Mouse (Mus musculus) CD8-positive naive resting alpha-beta T cell, adult 2 months (primary cell): ENCODE measurements at regions not wholly inside any gene's neighbourhood (a gene's known extent, or its start where the extent isn't known, plus 50 kb on each side); places are given as distances from the start of the nearest gene placed in this dataset.
"Not testable (repeated sequence)": the region's sequence is repeated elsewhere in the genome, so short reads cannot be mapped to it uniquely, and the experiment has no call there.

Experiments
- DNase-seq, 2 experiments: peaks; one replicate each; pipeline ENCODE4 v3.0.0; 2022; ENCODE audit warnings: low read depth in 2 of 2, low spot score in 2 of 2

GRCm38 (mm10) chr4:71422121-71422520 lies 335.6 kb downstream of the Gm11232 start:
- not testable (repeated sequence) for DNase-seq

GRCm38 (mm10) chr4:71409867-71410266 lies 347.9 kb downstream of the Gm11232 start:
- no peak for DNase-seq

GRCm38 (mm10) chr4:71390444-71390843 lies 367.3 kb downstream of the Gm11232 start:
- DNase-seq = no peak

DNA sequence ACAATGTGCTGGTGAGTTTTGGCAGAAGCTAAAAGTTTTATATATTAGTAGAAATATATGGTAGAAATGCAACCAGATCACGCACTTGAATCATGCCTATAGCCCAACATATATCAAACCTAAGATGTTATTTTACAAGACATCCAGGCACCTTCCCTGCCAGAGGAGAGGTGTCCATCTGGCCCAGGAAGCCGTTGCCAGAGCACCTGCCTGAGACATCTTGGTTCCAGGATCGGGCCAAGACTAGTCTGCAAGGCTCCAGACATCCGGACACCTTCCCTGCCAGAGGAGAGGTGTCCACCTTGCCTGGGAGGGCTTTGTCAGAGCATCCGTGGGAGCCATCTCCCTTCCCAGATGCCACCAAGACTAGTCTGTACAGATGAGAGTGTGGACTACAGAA lies 388.5 kb downstream of the Gm11232 start:
- DNase-seq = no peak

- no peak for DNase-seq
Measured at GRCm38 (mm10) chr4:71363761-71364160, 394.0 kb downstream of the Gm11232 start.

DNA sequence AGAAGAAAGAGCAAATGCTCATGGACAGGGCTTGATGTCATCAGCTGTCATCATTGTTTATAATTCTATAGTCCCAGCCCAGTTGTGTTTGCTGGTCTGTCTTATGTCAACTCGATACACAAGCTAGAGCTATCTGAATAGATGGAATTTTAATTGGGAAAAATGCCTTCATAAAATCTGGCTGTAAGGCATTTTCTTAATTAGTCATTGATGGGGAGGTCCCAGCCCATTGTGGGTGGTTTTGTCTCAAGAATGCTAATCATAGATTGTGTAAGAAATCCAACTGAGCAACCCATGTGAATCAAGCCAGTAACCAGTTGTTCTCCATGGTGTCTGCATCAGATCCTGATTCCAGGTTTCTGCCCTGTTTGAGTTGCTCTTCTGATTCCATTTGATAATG lies 400.1 kb downstream of the Gm11232 start:
- DNase-seq = no peak

DNA sequence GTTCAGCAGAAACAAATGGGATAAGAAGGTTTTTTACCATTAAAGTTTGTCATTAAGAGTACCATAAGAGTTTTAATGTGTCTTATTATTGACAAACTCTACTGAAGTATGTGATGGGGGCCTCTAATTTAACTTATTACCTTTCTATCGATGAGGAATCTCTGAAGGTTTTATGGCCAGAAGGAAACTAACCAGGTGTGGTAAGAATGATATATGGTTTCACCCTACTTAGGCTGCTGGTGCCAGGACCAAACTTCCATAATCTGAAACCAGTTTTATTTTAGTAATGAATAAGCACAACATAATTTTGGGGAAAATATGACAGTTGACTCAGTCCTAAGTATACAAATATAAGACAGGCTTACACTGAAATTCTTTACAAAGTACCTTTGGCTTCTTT lies 401.1 kb downstream of the Gm11232 start:
- DNase-seq = no peak

DNA sequence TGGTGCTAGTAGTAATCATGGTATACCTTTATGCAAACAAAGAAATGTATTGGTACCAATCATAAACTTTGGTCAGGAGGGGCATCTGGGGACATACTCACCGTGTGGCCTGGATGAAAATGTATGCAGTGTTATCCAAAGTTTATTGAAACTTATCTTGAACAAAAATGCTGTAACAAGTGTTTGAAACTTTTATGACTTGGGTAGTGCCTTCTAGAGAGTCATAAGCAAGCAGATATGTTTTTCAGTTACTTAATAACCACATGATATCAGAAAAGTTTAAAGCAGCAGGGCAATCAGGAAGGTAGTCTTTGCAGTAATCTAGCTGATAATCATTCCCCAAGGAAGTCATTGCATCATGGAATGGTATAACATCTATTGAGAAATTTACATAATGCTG lies 401.5 kb downstream of the Gm11232 start:
- DNase-seq = no peak

GRCm38 (mm10) chr4:71351880-71352279 lies 405.9 kb downstream of the Gm11232 start:
- DNase-seq = no peak

DNA sequence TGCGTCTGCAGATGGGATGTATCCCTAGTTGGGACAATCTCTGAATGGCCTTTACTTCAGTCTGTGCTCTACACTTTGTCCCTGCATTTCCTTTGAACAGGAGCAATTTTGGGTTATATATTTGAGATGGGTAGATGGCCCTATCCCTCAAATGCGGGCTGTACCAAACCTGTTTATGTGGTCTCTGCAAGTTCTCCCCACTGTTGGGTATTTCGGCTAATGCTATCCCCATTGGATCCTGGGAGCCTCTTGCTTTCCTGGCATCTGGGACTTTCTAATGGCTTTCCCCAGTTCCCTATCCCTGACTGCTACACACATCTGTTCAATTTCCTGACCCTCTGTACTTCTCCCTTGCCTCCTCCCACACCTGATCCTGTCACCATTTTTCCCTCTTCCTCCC lies 414.7 kb downstream of the Gm11232 start:
- no peak for DNase-seq

DNA sequence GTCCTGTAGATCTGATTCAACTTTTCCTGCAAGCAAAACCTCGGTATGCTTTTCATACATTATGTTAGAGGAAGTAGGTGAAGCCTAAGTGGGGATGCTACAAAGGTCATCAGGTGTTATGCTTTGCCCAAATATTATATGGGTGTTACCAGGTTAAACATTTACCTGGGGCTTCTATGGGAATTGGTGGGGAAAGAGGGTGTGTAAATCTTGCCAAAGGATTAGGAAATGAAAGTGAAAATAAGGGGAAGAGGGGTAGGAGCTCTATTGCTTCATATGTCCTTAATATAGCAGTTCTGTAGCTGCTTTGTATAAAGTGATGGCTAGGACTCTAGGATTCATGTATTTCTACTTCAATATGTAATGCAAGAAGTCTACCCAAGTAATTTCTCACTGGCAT lies 419.2 kb downstream of the Gm11232 start:
- no peak for DNase-seq

DNA sequence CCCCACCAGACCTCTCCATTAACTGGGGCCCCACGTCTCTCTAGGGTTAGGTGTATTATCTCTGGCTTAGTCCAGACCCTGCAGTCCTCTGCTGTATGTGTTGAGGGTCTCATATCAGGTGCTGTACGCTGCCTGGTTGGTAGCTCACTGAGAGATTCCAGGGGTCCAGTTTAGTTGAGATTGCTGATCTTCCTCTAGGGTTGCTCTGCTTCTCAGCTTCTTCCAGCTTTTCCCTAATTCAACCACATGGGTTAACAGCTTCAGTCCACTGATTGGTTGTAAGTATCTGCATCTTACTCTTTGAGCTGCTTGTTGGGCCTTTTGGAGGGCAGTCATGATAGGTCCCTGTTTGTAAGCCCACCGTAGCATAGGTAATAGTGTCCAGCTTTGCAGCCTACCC lies 425.1 kb downstream of the Gm11232 start:
- no peak for DNase-seq

DNA sequence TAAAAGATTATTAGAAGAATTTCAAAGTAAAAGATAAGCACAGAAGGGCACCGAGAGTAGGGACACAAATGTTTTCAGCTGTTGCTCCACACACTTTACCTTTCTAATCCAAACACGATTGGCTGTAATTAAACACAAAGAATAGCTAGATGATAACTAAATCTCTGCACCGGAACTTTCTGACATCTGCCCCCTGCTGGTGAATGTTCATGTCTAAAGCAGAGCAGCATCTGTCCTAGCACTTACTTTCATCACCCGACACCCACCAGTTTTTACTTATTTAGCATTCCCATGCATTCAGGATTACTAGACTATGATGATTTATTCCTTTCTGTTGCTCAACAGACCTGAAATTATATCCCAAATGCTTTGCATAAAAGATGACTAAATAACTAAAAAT lies 425.7 kb downstream of the Gm11232 start:
- peak in 1 of 2 experiments; percentile 18 for DNase-seq

- no peak for DNase-seq
Measured at GRCm38 (mm10) chr4:71316605-71317004, 441.2 kb downstream of the Gm11232 start.

GRCm38 (mm10) chr4:71307176-71307612 lies 450.6 kb downstream of the Gm11232 start:
- no peak for DNase-seq

DNA sequence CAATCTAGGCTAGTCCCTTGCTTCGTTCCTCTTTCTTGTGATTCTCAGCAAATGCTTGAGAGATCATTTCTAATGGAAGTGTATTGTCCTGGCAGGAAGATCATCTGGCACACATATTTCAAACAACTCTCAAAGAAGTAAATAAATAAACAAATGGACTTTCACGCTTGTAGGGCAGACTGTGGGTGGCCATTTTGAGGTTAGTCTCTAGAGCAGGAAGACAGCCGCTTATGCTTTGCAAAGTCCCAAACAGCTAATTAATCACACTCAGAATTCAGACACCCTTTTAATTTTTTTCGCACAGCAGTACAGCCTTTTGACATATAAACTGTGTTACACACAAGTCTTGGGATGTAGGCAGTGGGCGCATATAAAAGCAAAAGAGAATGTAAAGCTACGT lies 451.1 kb downstream of the Gm11232 start:
- DNase-seq = no peak

DNA sequence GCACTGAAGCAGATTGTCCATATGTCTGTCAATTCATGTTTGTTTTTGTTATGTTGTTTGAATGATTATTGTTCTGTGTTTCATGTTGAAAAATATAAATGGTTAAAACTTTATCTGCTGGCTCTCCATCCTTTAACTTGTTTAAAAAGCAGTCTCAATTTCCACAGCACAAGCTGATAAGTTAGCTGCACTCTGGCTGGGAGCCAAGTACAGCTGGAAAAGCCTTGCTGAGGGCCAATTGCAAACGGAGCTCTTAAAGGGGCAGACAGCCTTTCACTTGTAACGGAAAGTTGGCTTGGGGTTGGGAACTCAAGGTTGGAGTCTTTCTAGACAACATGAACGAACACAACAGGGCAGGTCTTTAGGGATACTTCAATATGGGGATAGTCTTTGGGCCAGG lies 462.0 kb downstream of the Gm11232 start:
- DNase-seq = not testable (repeated sequence)

GRCm38 (mm10) chr4:71291741-71292149 lies 466.0 kb downstream of the Gm11232 start:
- DNase-seq = peak; percentile 50 to 51

DNA sequence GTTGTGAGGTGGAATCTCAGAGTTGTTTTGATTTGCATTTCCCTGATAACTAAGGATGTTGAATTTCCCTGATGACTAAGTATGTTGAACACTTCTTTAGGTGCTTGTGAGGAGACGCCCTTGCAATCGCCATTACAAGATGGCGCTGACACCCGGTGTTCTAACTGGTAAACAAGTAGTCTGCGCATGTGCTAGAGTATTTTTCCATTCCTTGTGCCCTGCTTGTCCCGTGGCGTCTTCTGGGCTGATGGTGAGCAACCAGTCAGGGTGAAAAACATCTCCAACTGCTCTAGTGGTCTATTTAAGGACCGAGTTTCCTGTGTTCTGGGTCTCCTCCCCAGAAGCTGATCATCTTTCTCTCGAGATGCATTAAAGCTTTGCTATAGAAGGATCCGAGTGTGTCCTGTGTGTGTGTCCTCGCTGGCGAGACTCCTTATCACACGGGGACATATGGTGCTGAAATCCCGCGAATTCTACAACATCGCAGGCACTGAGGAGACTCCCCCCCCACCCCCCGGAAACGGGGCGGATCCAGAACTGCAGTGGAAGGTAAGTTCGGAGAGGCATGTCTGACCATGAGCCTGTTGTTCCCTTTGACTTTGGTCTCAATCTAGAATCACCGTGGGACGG lies 466.5 kb downstream of the Gm11232 start:
- DNase-seq = peak; percentile 78 to 82

DNA sequence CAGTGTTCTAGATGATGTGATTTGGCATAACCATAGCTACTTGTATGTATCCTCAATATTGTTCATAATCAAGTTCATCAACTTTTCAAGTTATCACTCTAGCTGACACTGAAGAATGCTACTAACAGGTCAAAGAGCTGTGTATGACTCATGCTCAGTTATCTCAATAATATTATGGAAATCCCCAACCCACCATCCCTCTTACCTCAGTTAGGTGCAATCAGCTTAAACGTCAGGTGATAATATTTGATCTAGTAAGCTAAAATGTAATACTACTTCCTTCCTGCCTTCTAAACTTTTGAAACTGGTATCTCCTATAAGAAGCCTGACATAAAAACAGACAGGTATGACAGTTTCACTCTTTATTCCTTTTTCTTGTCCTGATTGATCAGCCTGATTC lies 474.6 kb downstream of the Gm11232 start:
- no peak for DNase-seq

DNA sequence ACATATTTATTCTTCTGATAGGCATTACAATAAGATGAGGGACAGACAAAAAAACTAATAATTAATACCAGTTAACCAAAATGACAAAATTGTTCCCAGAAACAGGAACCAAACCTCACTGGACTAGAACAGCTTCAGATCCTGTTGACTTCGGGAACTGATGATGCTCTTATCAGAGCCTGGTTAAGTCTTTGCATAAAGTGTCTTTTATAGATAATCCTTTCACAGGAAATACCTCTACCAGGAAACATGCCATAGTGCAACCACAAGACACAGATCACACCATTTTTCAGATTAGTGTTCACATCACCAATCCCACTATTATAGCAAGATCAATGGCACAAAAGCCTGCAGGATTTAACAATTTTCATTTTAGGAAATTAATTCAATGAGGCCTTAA lies 478.1 kb downstream of the Gm11232 start:
- DNase-seq = no peak

- DNase-seq = no peak
Measured at GRCm38 (mm10) chr4:71259897-71260296, 497.9 kb downstream of the Gm11232 start.

DNA sequence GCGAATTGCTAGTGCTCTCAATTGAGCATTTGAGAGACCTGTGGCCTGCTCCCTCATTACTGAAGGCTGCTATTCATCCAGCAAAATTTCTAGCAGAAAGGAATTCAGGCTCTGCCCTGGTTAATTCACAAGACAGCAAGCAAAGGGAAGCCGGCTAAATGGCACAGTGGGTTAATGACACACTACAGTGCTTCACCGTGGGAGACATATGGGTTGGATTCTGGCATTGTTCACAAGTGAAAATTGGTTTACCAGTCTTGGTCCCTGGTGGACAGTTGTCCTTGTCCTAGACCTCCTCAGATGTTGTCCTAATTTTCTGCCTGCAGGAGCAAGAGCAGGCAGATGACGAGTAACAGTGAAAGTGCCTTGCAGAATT lies 527.3 kb downstream of the Gm11232 start:
- DNase-seq = no peak
